Mouse (Mus musculus): Measurements from ENCODE around the gene Fzd2.
A peak's percentile ranks its signal among the peaks of the same experiment; 100 is the strongest.

Fzd2 gene

GRCm38 (mm10) chr11:102619449-102619848 is 15.3 kb downstream of the Fzd2 start:
- DNase-seq (ENCODE audit: low read depth, low spot score): peak; percentile 44

GRCm38 (mm10) chr11:102623876-102624789 is 19.9 kb downstream of the Fzd2 start:
- DNase-seq (ENCODE audit: low read depth, low spot score): peak; percentile 65

DNA sequence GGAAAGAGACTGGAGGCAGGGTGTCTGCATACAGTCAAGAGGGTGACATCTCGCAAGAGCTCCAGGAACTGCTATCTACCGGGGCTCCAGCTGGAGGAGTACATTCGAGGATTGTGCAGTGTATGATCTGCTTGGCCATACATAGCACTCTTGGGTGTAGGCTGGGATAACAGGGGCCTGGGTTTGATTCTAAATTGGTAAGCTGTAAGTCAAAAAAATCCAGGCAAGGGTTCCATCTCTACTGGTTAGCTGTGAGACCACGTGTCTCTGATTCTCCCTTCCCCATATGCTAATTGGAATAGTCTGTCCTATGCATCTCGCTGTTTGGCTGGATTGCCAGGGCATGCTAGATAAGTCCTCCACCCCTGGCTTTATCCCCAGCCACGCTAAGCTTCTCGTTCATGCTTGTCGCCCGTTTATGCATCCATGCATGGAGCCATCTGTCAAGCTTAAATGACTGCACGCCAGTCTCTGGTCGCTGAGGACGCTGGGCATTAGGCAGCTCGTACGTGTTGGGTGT is 20.8 kb downstream of the Fzd2 start:
- no peak for DNase-seq (ENCODE audit: low read depth, low spot score)

DNA sequence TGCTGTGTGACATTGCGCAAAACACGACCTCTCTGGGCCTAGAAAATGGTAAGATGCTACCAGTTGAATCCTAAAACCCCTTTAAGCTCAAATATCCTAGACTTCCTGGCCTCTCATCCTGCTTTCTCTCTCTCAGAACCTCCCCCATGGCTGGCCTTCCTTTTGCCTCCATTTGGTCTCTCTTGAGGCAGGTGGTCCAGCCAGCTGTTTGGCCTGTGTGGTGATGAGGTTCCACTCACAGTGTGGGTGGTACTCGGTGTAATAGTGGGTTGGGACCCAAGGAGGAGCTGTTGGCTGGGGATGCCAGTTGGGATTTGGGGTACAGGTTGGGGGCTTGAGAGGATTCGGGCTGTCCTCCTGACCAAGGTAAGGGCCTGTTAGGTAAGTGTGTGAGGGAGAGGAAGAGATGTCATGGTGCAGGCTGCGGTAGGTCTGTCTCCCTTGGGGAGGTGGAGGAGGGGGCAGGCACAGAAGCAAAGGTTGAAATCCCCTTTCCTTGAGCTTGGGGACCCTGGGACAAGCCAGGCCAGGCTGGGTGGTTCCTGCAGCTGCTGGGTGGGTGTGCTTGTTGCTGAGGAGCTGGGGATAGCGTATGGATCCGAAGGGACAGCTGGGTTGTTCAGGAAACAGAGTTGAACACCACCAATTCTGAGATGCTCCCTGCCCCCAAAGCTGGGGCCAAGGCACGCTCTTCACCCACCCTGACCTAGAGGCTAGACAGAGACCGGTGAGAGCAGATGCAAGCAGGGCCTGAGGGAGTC is 23.2 kb downstream of the Fzd2 start:
- no peak for DNase-seq (ENCODE audit: low read depth, low spot score)

- no peak for DNase-seq (ENCODE audit: low read depth, low spot score)
Observed at GRCm38 (mm10) chr11:102628529-102628928, 24.3 kb downstream of the Fzd2 start.

DNA sequence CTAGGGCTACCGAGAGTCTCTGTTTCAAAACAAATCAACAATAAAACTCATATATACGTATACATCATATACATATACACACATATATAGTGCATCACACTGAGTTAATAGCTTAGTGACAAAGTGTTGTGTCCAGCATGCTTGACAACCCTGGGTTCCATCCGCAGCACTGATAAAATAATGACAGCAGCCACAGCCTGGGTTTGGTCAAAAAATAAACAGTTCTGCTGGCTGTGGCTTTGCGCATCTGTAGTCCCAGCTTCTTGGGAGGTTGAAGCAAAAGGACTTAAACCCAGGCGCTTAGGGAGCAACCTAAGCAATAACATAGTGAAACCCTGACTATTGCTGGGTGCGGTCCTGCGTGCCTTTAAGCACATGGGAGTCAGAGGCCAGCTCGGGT is 25.2 kb downstream of the Fzd2 start:
- DNase-seq (ENCODE audit: low read depth, low spot score): no peak

DNA sequence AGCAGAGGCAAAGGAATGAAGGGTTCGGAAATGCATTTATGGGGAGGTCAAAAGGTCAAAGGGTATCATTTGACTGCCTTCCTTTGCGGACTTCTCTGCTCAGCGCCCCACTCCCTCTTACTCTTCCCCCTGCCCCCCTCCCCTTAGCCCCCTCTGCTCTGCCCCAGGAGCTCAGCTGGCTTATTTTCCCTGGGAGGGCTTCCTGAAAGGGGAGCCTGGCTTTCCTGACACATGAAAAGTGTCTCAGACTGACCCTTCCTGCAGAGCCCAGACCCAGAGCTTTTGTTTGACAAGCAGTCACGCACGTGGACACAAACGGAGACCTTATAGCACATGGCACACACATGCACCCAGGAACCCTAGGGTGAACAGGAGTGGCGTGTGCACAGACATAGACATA is 26.5 kb downstream of the Fzd2 start:
- no peak for DNase-seq (ENCODE audit: low read depth, low spot score)

GRCm38 (mm10) chr11:102631203-102631602 is 27.0 kb downstream of the Fzd2 start:
- DNase-seq (ENCODE audit: low read depth, low spot score): no peak

DNA sequence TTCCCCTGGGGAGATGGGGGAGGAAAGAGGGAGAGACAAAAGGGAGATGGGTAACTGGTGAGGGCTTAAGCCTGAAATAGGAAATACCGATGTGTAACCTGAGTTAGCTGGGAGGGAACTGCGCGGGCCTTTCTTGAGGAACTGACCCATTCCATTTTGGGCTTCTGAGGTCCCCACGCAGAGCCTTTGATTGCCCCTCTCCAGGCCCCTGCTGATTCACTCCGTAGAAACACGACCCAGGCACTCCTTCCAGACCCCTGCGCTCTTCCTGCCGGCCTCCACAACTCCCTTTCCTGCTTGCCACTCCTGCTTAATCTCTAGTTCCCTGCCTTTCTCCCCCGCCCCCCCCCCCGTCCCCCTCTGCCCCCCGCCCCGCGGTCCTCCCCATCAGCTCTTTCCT is 28.5 kb downstream of the Fzd2 start:
- no peak for DNase-seq (ENCODE audit: low read depth, low spot score)

GRCm38 (mm10) chr11:102633379-102633778 is 29.2 kb downstream of the Fzd2 start:
- peak; percentile 87 for DNase-seq (ENCODE audit: low read depth, low spot score)

DNA sequence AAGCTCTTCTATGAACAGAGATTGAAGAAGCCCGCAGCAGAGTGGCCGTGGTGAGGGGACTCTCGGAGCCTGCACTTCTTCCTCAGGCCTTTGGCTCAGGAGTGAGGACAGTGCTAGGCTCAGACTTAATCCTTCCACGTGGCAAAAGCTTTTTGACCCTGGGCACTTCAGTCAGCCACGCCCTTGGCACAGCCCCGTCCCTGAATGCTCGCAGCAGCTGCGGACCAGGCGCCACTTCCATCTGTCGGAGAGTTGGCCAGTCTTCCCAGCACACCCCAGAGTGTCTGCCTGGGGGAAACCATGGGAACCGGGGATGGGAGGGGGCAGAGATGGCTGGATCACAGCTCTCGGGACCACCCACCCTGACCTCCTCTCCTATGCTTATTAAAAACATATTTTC is 32.7 kb downstream of the Fzd2 start:
- DNase-seq (ENCODE audit: low read depth, low spot score): no peak

- no peak for DNase-seq (ENCODE audit: low read depth, low spot score)
Observed at GRCm38 (mm10) chr11:102643891-102644382, 39.7 kb downstream of the Fzd2 start.

DNA sequence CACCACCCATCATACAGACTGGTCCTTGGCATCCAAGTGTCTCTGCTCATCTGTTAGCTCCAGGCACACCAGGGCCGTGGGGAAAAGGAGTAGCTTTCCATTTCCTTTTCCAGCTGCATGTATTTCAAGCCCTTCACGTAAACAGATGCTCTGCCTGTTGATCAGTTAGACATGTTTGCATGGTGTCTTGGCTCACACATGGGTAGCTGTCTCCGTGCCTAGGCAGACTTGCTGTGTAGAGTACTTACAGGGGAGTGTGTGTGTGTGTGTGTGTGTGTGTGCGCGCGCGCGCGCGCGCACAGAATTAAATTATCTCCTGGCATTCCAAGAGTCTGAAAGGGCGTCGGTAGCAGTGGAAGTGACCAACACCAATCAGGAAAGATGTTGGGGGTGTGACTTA is 42.0 kb downstream of the Fzd2 start:
- no peak for DNase-seq (ENCODE audit: low read depth, low spot score)

DNA sequence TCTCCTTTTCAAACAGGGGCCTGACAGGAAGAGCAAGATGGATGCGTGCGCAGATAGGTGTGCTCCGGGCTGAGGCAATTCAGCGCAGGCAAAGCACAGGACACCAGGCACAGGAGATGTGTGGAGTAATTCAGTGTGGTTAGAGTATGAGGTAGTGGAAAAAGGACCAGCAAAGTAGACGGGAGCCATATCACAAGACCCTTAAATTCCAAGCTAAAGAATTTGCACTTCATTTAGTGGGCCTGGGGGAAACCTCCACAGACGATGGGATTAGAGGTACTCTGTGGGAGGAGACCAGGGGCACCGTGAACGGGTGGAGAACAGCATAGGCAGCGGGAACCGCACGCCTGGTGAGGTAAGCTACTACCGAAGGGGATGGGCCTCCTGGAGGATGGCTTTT is 43.7 kb downstream of the Fzd2 start:
- no peak for DNase-seq (ENCODE audit: low read depth, low spot score)

DNA sequence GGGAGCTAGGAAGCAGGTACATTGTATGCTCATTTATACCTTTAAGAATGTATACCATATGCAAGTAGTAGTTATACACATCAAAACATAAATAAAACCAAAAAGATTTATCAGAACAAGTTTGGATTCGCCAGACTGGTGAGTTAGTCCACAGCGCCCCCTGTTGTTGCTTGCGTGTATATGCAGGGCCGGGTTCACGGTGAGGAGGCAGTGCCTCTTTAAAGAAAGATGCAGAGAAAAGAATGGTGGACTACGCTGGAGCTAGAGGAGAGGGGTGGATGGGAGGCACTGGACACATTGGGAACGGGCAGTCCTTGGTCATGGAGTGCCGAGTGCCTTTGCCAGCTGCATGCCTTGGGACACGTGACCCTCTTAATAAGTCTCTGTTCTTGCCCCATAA is 47.2 kb downstream of the Fzd2 start:
- DNase-seq (ENCODE audit: low read depth, low spot score): peak; percentile 78

DNA sequence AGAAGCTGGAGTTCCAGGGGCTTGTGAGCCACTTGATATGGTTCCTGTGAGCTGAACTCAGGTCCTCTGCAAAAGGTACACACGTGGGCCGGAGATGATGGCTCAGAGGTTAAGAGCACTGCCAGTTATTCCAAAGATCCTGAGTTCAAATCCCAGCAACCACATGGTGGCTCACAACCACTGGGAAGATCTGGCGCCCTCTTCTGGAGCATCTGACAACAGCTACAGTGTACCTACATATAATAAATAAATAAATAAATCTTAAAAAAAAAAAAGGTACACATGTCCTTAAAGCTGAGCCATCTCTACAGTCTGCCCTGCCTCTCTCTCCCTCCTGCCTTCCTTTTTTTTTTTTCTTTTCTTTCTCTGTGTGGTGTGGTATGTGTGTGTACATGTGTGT is 48.6 kb downstream of the Fzd2 start:
- DNase-seq (ENCODE audit: low read depth, low spot score): peak; percentile 62

DNA sequence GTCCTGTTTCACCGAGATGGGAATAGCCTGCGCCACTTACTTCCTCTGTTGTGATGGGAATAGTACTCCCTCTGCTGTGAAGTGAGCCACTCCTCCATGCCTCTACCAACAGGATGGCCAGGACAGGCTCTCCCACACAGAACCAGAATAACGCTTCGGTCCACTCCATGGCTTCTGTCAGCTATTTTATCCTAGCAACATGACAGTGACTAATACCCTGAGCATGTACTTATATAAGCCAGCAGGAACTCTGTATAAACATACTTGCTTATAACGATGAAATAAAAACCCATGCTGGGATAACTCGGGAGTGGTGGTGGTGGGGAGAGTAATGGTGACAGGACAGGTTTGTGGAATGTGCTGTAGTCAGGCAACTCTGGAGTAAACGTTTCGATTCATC is 51.7 kb downstream of the Fzd2 start:
- DNase-seq (ENCODE audit: low read depth, low spot score): no peak

DNA sequence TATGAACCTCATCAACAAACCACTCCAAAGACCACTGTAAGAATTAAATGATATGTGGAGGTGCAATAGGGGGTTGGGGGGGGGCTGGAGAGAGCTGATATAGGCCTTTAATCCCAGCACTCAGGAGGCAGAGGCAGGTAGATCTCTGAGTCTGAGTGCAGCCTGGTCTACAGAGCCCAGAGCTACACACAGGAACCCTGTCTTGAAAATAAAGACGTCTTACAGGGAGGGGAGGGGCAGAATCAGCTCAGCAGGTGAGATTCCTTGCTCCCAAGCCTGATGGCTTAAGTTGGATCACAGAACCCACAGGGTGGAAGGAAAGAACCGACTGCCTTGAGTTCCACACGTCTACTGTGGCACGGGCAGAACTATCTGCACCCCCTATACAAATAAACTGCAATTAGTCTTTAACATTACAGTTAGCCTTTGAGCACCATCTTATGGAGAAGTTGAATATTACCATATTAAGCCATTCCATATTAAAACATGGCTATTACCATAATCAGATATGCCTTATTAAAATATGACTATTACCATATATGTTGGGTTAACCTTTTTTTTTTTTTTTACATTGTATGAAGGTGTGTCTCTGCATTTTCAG is 52.2 kb downstream of the Fzd2 start:
- DNase-seq (ENCODE audit: low read depth, low spot score): no peak

GRCm38 (mm10) chr11:102656931-102657330 is 52.7 kb downstream of the Fzd2 start:
- DNase-seq (ENCODE audit: low read depth, low spot score): no peak

Data from ZHBTc4 (cell line).